Mouse (Mus musculus) B cell, adult 2 months (primary cell): ENCODE measurements around the gene Rfc2.
A peak's percentile ranks its signal among the peaks of the same experiment; 100 is the strongest.

ENCODE experiments used
- DNase-seq, 2 experiments: peaks; one replicate each; pipeline ENCODE4 v3.0.0; 2022

Gene Rfc2

DNA sequence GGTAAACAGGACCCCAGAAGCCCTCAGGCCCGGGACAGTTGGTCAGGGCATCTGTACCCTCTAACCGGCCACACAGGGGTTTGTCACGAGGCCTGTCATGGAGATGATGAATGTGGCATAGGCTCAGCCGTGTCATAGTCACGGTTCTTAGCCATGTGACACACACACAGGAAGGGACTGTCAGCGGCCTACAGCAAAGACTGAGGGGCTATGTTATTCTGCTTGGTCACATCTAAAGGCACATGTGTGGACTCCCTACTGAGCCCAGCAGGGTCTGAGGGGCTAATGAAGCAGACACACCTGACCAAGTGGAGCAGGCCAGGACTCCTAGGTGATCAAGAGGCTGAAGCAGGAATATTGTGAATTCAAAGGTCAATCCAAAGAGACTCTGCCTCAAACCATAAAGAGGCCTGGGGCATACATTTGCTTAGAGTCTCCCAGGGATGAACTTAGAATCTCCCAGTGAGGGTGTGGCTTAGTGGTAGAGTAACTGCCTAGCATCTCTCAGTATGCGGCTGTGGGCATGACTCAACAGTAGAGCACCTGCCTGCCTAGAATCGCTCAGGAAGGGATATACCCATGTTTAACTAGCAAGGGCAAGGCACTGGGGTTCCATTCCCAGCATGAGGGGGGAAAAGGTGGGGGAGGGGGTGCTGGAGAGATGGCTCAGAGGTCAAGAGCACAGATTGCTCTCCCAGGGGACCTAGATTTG is 30.8 kb downstream of the Rfc2 start:
- DNase-seq, result peak; percentile 49 to 53

DNA sequence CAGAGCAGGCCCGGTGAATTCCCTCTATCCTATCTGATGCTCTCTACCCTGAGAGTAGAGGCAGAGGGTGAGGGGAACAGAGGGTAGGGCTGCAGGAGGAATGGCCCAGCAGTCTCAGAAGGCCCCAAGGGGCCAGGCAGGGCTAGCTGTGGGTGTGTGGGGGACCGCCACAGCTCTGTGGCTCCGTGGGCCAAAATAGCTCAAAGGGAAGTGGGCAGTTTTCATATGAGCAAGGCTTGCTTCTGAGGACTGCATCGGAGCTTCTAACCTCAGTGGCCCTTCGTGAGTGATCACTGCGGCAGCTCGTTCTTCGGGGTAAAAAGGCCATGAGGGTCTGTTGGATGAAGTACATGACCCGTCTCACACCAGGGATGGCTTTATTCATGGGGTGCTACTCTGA is 32.6 kb downstream of the Rfc2 start:
- DNase-seq, result peak; percentile 68 to 70

DNA sequence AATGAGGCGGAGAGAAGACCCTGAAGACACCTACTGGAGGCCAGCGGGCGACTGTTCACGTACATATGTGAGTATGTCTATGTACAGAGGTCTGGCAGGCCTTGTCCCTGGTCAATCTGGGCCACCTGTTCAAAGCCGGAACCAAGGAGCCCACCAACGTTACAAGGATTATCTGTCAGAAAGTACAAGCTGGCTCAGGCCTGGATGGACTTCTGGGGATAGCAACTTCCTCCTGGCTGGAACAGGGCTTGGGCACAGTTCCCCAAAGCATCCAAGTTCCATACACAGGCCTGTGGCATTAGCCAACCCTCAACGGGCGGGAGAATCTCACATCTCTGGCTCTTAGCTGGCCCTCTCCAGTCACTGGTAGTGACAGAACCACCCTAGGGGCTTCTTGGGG is 33.1 kb downstream of the Rfc2 start:
- peak in 1 of 2 experiments; percentile 19 for DNase-seq

DNA sequence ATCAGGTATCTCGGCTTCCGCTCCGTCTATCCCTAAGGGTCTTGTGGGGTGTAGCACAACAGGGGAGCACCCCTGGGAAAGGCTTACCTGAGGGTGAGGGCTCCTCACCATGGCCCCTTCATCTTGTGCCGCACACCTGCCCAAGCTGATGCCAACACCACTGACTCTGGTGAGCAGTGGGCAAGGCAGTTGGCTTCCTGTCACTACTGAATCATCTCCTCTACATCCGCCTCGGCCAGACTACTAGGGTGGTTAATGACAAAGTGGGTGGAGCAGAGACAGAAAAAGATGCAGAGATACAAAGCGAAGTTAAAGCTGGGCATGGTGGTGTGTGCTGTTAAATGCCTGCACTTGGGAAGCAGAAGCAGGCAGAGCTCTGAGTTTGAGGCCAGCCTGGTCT is 33.6 kb downstream of the Rfc2 start, which contains the start of gene Lat2:
Lat2 (minus strand) TSS at position 224 of the 400 bp plus-strand sequence.
- peak; percentile 61 for DNase-seq

DNA sequence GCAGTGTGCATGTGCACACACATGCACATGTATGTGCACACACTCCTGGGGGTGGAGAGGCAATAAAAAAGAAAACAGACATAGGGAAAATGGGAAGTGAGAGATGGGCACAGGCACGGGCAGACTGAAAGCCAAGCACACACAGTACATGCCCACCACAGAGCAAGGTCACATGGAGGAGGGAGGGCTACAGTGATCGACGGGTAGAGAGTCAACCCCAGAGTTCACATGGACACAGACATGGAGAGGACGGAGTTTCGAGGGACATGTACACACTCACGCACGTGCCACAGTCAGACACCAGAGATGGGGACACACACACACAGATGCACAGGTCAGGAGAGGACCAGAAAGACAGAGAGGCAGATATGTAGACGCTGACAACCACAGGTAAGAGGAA is 34.2 kb downstream of the Rfc2 start:
- DNase-seq, result no peak

DNA sequence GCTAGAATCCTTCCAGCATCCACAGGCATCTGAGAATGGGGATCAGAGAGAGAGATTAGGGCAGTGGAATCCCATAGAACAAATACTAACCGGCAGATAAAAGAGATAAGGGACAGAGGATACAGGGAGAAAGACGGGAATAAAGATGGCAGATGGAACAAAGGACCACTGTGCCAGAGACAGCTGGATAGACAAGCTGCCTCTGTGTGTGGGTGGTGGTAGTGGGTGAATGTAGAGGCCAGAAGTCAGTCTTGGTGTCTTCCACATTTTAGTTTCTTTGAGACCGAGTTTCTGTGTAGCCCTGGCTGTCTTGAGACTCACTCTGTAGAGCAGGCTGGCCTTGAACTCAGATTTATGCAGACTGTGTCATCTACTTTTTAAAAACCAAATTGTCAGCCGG is 34.6 kb downstream of the Rfc2 start:
- no peak for DNase-seq

DNA sequence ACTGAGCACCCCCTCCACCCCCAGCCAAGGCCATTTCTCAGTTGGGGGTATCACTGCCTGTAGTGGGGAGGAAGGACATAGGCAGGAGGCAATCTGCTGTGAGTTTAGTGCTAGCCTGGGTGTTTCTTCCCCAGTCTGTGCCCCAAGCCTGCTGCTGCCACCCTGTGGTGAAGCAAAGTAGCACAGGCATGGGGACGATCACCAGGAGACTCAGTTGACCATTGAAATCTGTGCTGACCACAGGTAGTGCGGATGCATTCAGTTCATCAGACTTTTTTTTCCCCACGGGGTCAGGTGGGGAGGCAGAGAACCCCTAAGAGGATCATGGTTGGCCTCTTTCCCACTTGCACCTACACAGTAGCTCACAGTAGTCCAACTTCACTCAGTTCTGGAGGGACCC is 35.9 kb downstream of the Rfc2 start:
- peak; percentile 82 to 84 for DNase-seq

DNA sequence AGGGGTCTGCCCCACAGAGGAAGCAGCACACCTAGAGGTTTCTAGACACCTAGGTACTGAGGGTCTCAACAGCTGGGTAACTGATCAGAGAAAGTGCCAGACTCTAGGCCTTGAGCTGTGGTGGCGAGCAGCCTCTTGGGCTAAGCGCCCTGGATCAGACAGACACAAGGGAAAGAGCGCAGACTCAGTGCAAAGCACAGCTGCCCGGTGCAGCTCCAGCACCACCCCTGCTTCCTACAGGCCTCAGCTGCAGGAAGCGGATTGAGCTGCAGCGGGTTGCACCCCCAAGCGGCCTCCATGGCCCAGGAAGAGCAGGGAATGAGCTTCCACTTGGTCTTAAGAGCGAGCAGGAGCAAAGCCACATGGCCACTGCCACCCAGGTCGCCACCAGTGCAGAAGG is 39.3 kb downstream of the Rfc2 start:
- no peak for DNase-seq

DNA sequence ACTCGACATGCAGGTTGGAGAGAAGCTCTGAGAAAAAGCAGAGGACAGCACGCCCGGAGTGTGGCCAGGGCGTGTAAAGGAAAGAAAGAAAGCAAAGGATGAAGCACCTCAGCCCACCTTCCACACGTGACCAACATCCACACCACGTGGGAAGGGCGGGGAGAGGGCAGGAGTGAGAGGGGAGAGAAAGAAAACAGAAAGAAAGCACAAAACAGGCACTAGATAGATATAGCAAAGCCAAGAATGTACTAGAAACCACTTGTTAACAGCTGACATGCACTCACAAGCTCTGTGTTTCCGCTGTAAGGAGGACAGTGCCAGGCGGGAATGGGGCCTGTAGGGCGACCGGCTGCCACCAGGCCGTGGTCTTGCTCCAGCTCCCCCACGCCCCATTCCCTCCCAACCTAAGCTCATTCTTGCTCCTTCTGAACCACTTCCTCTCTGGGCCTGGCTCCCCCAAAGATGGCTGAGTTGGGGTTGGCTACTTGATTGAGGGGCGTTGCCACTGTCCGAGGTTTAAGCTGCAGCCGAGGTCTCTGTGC is 40.0 kb downstream of the Rfc2 start:
- no peak for DNase-seq

DNA sequence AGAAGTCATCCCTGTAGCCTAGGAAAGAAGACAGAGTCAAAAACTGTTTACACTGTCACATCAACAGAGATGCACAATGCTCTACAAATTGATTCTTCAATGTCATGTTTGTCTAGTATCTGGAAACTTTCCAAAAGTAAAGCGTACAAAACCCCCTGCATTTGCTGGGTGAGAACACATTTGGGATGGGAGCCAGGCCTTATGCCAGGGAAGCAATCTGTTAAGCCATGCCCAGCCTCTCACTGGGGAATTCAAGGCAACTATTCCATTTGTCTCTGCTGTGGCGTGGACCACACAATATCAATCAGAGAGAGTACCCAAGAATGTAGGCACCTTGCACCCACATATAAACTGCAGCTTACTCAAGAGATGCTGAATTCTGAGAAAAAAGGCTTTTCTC is 40.9 kb downstream of the Rfc2 start:
- no peak for DNase-seq

DNA sequence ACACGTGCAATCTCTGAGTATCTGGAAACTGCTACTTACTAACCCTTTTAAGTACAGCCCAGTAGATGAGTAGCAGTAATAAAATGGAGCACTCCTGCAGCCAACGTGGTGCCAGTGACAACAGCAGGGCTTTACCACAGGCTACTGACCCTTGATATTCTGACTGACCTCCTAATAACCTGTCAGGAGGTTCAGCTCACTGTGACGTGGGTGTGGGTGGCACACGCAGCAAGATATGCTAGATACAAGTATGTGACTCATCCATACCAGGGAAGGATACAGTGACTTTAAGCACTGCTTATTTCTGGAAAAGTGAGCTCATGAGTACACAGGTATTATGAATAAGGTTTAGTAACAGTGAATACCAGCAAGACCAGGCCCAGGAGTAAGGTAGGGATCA is 48.3 kb downstream of the Rfc2 start:
- DNase-seq, result no peak

DNA sequence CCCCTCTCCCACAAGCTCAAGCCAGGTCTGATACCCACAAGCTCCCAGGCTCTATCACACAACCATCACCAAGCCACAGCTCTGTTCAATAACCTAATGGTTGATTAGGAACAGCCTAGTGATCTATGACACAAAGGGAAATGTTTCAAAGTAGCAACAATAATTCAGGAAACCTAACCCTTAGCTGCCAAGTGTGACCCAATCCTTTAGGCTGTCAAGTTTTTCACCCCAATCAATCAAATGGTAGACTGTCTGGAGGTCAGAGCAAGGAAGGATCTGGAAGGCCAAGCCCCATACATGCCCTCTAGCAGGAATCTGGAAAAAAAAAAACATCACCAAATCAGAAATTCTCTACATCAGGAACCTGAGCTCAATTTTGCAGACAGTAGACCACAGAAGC is 49.7 kb downstream of the Rfc2 start:
- no peak for DNase-seq

DNA sequence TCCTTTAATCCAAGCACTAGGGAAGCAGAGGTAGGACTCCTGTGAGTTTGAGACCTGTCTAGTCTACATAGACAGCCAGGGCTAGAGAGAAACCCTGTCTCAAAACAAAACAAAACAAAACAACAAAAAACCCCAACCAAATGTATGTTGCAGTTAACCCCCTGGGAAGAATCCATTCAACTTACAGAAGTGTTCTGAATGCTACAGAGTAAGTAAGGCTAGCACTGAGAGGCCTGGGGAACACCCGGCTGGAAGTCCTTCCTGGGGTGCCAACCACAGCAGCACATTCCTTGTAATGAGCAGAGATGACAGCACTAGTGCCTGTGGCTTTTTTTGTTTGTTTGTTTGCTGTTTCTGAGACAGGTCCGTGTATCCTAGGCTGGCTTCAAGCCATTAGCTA is 51.7 kb downstream of the Rfc2 start:
- DNase-seq, result no peak

DNA sequence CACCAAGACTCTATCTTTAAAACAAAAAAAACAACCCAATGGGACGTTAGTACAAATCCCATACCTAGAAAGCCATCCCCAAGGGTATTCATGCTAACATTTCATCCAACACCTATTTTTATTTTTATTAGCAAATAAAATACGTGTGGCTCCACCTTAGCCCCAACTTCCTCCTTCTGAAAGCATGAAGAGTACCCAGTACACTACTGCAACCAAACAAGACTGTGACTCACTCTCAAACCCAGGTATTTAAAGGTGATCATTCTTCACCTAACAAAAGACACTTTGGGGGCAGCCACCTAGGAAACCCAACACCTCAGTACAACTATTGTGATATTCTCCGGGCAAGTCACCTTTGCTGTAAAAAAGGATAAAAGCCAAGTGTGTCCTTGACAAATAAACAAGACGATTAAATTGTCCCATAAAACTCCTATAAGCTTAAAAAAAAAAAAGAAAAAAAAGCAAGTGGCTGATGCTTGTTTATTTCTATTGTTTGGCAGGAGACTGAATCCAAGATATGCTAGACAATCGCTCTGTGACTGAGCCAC is 56.7 kb downstream of the Rfc2 start:
- DNase-seq, result peak; percentile 30 to 39

DNA sequence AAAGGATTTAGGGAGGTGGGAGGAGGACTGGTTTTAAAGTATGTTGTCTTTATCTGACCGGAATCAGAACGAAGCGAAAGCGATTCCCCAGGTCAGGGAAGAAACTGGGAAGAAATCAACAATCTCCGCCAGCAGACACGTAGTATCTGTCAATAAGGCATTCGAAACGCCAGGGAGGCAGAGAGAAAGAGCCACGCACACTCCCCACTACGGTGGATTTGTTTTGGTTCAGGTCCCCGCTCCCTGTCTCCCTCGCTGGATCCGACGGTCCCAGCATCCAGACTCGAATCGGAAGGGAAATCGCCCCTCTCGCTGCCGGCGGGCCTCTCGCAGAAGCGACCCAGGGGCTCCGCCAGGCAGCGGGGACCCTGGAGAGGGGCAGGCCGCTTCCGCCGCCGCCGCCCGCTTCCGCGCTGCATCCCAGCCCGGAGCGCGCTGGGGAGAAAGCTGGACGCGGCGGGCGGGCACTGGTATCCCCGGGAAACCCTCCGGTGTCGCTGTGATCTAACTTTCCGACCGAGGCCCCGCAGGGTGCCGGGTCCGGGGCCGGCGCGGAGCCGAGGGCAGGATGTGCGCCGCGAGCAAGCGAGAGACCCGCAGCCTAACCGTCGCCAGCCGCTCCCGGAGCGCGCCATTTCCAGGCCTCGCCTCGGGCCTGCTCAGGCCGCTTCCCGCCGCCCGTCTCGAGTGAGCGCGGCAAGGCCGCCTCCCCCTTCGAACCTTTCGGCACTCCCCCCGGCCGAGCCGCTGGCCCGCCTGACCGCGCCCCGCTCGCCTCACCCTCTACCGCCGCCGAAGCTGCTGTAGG is 57.5 kb downstream of the Rfc2 start:
- no peak for DNase-seq

DNA sequence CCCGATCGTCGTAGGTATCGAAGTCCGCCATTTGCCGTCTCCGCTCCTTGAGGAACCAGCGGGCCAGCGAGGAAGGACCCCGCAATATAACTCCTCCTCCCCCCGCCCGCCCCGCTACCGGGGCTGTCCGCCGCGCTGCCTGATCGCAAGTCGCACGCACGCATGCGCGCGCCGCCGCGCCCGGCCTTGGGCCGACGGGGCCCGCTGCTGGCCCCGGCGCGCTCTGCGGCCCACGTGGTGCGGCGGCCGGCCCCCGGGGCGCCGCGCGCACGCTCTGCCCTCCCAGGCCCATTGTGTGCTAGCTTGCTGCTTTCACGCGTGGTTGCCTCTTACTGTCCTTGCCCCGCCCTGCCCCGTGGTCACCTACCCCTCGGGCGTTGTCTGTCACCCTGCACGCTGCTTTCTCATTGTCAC is 58.1 kb downstream of the Rfc2 start, which contains the start of gene Eif4h:
Eif4h (minus strand) TSS at position 222 of the 414 bp plus-strand sequence.
- DNase-seq, result peak; percentile 98

DNA sequence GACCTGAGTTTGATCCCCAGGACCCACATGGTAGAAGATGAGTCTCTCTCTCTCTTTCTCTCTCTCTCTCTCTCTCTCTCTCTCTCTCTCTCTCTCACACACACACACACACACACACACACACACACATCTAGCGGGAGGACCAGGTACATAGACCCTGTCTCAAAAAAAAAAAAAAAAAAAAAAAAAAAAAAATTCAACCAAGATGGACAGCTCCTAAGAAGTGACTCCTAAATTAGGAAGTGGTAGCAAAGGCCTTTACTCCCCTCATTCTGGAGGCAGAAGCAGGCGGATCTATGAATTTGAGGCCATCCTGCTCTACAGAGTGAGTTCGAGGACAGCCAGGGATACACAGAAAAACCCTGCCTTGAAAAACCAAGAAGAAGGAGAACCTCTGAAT is 59.2 kb downstream of the Rfc2 start:
- no peak for DNase-seq

DNA sequence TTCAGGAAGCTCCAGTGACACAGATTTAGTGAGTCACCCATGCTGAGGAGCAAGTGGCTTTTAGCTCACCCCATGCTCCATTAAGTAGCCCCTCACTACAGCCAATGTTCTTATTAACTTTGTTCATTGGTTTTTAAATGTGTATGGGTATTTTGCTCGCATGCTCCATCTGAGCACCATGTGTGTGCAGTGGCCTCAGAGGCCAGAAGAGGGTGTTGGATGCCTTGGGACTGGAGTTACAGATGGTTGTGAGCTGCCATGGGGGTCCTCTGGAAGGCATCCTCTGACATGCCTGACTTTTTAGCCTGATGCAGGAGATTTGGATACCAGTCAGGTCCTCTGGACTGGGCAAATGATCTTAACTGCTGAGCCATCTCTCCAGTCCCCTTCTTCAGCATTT is 63.0 kb downstream of the Rfc2 start:
- no peak for DNase-seq

DNA sequence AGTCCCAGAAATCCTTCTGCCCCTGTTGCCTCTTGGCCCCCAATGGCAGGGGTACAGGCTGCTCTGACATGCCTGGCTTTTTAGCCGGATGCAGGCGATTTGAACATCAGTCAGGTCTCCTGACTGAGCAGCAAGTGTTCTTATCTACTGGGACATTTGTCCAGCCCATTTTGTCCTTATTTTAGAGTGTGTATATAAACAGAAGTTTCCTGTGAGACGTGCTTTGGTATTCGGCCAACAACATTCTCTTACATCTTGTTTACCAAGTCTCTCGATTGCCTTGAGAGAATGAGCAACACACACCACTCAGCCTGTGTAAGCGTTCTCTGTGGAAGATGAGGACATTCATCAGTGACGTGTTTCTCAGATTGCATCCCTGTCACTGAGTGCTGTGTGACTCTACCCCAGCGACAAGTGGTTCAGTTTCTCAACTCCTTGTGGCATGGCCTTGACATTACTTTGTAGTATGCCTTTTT is 63.5 kb downstream of the Rfc2 start:
- DNase-seq, result no peak

DNA sequence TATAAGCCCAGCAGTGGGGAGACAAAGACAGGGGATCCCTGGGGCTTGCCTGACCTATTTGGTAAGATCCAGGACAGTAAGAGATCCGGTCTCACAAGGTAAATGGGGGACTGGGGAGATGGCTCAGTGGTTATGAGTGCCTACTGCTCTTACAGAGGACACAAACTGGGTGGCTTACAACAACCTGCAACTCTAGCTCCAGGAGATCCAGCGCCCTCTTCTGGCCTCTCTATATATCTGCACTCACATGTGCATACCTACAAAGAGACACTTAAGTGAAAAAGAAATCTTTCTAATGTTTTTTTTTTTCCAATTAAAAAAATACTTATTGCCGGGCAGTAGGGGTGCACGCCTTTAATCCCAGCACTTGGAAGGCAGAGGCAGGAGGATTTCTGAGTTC is 65.3 kb downstream of the Rfc2 start:
- DNase-seq, result no peak

DNA sequence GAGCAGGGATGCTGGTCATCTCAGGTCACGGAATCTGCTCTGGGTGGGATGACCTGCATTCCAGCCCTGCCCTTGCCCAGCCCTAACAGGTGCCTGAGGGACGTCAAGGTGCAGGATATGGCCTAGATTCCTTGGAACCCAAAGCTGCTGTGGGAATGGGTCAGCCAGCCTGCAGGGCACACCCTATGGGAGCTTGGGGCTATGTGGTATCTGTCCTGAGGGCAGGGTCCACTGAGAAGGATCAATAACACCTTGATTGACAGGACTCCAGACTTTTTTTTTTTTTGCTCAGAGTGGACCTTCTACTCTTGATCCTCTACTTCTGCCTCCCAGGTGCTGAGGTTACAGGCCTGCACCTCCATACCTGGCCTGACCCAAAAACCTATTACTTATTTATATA is 66.2 kb downstream of the Rfc2 start:
- DNase-seq, result no peak

DNA sequence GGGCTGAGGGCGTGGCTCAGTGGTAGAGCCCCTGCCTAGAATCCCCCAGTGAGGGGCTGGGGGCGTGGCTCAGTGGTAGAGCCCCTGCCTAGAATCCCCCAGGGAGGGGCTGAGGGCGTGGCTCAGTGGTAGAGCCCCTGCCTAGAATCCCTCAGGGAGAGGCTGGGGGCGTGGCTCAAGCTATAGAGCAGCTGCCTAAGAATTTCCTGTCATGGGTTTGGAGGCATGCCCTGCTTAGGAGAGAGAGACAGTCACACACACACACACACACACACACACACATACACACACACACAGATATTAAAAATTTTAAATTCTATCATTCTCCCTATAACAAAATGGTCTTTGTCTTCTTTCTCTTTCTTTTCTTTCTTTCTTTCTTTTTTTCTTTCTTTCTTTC is 67.8 kb downstream of the Rfc2 start:
- peak; percentile 48 to 62 for DNase-seq

DNA sequence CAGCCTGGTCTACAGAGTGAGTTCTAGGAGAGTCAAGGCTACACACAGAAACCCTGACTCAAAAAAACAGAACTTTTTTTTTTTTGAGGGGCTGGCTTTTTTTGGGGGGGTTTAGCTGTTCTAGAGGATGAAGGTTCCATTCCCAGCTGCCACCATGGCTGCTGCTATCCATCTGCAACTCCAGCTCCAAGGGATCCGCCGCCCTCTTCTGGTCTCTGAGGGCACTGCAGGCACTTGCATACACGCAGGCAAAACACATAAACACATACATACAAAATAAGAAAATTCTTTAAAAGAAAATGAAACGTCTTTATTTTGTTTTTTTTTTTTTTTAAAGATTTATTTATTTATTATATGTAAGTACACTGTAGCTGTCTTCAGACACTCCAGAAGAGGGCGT is 69.8 kb downstream of the Rfc2 start:
- DNase-seq, result peak; percentile 81
